Mouse (Mus musculus) adrenal gland, adult 18-20 months (tissue): ENCODE results near the gene Dock9. TPM values are rescaled to one million over a fixed set of nuclear protein-coding genes. Genes with fewer than 3 reads are reported as not detected.
"Not testable (repeated sequence)": the region's sequence is repeated elsewhere in the genome, so short reads cannot be mapped to it uniquely, and the experiment has no call there.

Experiments used
- DNase-seq, 2 experiments: peaks; one replicate each; pipeline ENCODE4 v3.0.0; 2021 to 2022; ENCODE audit warnings: low spot score in 2 of 2
- total RNA-seq, 2 experiments: library from RNA; stranded (reverse); gene quantifications; 1 replicate in 1 of 2; 2 replicates in 1 of 2; pipeline ENCODE4 v1.2.3; 2021

Dock9 gene
- total RNA-seq, 2 experiments from 2014 or later: 19.7 to 24.3 TPM

DNA sequence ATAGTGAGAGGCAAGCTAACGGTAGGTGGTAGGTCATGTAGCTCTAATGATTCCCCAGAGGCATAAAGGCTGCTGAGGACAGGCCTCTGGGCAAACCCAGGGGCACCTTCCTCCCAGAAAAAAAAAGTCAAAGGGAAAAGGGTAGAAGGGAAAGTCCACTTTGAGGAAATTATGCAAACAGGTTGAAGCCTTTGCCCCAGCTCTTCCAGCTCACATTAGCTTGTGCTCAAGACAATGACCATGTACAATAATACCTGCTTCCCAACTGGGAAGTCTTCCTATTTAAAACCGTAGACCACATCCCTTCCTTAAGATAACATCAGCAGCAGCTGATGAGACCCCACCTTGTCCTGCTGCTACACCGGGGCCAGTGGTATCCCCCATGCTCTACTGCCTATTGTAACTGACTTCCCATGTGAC is 91.1 kb downstream of the Dock9 start:
- no peak for DNase-seq

DNA sequence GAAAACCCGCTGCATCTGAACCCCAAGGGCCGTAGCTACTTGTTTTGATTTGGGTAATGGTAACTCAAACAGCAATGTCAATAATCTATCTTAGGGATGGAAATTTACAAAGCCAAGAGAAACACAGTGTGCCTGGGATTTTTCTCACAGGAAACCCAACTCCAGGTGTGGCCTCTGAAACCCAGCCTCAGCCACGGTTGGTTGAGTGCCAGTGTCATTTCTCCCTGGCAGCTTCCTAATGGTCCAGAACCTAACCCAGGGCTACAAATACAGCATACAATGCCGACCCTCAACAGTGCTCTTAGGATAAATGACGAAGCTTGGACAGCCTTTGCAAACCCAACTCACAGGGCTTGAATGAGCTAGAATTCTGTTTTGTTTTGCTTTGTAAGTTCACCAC is 92.0 kb downstream of the Dock9 start:
- no peak for DNase-seq

DNA sequence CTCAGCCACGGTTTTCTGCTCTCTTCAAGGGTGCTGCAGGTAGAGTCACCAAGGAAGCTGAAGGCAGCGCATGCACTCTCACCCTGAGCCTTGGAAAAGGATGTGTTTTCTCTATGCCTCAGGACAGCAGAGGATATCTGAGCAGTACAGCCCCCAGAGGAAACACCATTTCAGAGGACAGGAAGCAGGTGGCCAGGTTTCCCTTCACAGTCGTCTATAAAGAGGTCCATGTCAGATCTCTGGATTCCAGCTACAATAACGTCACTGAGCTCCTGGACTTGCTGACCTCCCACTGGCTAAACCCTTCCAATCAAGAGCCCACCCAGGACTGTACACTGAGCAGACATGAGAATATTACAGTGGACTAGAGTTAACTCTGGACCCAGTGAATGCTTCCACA is 95.1 kb downstream of the Dock9 start:
- DNase-seq: no peak

DNA sequence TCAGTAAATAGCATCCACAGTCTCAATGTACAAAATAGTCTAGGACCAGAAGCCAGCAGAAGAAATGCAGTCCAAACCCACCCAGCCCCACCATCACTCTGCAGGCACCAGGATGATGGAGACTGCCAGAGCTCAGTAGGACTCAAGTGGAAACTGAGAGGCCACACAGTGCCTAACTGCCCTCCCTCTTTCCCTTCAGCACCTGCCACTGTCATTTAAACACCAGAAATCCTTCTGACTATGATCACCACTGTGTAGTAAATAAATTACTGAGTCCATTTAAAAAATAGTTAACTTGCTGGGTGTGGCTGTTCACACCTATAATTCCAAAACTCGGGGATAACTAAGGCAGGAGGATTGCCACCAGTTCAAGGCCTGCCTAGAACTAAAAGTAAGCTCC is 97.6 kb downstream of the Dock9 start:
- no peak for DNase-seq

DNA sequence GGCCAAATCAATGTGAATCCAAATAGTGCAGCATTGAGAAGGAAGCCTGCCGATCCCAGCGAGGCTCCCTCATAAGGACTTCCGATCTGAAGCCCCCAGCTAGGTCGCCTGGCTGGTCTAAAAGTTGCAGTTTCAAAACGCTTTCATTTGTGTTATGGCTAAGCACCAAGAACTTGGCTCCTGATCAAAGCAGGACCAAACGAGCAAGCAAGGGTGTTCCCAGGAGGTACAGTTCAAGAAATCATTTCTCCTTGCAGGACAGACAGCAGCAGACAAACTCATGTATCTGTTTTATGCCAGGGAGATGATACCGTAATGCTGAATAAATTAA is 99.1 kb downstream of the Dock9 start:
- no peak for DNase-seq

DNA sequence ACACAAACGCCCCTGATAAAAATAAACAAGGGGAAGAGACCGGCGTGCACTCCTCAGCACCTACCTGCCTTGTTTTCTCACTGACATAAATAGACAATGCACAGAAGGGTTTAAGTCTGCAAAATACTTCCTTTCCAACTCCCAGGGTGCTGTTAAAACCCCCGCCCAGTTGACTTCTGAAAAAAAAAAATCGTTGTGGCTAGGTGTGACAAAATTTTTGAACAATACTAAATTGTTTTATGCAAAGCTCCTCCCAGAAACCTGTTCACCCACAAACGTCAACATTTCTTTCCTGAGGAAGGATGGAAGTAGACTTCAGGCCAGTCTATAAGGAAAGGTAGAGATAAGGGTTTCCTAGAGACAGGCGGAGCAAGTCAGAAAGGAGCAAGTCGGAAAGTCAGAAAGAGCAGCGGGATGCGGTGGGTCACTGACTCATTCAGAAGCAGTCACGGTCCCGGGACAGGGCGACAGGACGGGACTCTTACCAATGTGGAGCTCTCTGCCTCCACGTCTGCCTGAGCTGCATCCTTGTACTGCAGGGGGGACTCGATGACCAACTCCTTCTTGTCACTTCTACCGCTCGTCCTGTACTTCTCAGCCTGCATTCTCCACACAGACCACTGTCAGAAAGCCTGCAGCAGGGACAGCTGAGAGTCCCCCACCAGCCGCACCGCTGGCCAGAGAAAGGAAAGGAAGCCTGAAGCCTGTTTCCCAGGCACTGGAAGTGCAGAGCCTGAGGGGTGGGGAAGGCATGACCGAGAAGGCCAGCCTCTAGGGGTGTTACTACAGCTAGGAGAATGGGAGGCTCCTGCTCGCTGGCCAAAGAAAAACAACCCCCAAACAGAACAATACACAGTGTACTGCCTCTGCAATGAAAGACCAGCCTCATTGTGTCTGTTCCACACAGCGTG is 99.7 kb downstream of the Dock9 start:
- peak; percentile 46 to 54 for DNase-seq

DNA sequence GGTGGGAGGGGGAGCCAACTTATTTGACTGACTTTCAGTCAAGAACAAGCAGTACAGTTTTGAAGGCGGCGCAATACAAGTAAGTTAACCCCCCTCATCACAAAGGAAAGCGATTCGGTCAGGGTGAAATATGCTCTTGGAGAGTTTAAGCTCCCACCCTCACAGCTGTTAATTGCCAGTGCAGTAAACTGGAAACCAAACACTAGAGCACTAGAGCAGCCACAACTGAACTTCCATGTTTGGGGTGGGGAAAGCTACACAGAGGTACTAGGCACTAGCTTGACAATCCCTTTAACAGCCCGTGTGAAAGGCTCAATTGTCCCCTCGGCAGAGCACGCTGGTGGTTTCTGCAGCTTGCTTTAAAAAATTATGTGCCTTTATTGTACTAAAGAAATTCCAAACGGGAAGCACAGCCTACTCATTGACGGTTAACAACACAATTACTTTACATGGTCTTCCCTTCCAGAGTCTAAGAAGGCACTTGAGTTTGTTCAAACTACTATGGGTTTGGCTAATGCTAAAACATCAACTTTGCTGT is 100.4 kb downstream of the Dock9 start:
- DNase-seq: no peak

DNA sequence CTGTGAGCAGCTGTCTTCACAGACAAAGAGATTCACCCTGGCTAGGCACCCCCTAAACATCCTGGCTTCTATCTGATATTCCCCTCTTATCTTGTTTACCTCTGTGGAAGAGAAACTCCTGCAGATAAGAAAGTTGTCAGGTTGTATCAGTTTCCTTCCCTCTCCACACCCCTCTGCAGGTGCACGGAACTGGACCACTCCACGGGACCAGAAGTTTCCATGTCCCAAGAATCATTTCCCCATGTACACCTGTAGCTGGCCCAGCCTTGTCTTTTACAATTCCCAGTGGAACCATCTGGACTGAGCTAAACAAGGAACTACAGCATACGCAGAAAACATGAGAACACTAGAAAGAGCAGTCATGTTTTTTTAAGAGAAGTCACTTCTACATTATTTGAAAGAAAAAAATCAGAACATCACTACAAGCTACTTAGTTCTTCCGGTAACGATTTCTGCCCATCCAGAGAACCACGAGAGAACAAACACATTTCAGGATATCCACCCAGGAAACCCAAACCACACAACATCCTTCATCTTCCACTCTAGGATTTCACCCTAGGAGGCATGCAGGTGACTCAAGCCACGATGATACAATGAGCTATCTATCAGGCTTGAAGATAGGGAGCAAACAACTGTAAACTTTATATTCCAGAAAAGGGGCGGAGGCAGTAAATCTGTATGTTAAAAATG is 101.1 kb downstream of the Dock9 start:
- no peak for DNase-seq

DNA sequence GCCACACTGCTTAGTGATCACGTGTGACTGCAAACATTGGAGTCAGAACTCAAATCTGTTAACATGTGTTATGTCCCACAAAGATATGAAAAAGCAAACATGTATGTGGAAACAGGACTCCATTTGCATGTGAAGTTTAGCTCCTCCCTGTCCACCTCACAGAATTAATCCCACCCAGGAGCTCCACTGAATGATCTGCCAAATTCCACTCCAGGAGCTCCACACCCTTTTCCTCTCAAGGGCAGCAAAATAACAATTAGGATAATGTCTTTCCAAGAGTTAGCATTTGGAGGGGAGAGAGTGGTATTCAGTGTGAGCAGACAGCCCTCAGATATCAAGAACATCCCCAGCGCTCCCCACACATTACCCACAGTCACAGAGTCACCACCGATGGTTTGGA is 102.9 kb downstream of the Dock9 start:
- no peak for DNase-seq

DNA sequence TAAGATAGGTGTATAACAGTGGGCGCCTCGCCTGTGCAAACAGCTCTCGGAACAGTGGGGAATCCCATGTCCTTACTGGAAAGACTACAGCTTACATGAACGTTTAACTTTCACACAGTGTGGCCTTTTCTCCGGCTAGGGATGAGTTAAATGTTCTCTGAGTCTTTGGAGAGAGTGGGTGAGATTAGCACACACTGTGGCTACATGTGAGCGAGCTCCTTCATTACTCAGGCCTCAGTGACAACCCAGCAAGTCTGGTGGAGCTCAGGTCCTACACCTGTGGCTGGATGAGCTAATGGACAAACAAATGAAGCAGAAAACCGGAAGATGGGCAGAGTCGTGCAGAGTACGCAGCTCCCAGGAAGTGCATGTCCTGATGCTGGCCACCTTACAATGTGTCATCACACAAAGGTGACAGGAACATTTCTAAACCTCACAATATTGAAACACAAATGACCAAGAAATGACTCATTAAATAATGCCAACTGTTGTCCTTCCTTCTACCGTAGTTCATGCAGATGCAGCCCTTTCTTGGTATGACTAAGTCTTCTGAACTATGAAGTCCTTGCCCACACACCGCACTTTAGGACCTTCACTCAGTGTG is 103.5 kb downstream of the Dock9 start:
- DNase-seq: no peak

DNA sequence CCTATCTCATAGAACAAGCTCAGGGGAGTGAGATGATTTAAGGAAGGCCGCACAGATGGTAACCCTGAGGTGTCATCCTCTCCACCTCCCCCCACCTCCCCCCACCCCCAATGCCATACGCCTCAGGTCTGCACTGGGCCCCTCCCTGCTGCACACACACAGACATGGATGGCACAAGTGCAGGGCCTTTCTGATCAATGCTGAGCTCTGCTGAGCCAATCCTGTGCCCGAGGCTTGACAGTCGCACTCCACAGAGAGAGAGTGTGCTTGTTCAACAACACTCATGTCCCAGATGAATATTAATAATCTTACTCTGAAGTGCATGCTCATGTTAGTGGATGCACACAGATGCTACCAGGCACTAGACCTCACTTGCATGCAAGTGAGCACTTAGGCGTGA is 108.0 kb downstream of the Dock9 start:
- DNase-seq: not testable (repeated sequence)

DNA sequence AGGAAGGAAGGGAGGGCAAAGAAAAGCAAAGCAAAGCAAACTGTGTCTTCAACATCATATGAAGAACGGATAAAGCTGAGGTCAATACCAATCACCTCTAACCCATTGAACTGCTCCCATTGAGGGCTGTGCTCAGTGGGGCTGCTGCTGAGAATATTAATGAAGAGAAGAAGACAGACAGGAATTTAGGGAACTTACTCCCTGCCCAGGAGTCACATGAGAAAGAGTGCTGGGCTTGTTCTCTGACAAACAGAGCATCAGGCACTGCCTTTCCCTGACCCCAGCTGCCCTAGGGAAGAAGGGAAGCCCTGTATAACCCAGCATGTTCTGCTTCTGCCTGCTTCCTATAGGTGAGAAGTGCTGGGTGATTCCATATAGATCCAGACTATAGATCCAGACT is 109.5 kb downstream of the Dock9 start:
- no peak for DNase-seq

DNA sequence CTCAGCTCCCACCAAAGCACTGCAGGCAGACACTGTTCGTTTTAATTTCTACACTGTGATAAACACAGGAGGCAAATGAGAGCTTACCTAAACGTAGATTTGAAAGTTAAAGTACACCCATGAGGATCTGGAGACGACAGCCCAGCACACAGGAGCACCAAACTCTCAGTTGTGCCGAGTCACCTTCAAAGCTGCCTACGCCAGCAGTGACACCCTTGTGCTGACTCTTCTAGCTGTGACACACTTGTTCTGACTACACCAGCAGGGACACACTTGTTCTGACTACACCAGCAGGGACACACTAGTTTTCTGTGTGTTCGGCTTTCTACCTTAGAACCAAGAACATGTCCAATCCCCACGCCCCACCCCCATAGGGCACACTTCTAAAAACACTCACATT is 110.4 kb downstream of the Dock9 start:
- no peak for DNase-seq

DNA sequence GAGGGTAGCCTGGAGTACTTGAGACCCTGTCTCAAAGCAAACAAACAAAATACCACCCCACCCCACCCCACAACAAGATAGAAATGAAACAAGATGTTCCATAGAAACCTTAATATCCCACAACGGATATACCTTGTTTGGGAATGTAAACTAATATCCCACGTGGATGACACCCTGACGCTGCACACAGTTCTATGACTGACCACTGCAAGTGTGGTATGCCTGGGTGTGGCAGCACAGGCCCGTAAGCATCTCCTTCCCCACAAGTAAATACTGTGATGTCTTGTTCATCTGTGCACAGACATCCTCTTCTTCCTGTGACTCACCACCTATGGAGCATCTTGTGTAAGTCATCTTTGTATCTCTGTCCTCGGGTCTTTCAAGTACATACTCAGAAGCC is 118.7 kb downstream of the Dock9 start:
- DNase-seq: no peak

DNA sequence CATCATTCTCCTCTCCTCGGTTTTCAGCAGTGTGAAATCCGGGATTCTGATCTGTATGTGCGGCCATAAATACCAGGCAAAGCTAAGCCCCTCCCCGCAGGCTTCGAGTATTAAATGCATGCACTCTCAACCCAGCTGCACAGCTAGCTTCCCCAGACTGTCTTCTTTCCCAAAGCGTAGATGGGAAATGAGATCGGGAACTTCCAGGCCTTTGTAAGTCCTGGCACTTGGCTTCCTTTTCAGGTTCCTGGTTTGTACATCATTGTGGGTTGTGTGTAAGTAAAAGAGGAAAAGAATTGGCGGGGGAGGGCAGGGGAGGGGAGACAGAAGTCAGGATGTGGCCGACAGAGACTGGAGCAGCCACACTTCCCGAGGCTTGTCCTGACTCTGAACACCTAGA is 119.2 kb downstream of the Dock9 start:
- no peak for DNase-seq

DNA sequence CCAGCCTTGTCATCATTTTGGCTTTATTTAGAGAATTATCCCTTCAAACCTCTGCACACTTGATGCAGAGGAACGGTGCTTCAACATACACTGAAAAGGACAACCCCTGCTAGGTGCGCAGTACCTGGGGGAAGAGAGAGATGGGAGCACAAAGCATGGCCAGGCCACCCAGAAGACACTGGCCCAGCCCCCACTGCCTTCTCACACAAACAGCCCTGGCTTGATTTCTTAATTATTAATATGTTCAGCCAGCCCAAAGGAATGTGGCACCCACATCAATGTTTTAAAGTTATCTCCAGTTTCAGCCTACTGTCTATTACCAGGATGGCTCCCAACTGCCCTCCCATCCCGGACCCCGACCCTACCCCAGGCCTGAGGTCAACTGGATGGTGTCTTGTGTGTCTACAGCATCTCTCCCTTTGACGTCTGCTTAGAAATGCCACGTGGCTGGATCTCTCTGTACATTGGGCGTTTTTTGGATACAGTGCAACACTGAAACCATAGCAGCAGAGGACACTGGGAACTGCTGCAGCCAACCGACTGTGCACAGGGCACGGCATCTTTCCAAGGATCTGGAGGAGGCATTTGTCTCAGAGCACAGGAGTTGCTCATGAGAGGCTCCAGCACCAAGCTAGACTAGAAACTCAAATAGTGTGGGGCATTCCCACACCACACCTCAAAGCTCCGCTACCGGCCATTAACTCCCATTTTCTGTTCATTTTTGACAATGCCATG is 120.9 kb downstream of the Dock9 start:
- DNase-seq: no peak

DNA sequence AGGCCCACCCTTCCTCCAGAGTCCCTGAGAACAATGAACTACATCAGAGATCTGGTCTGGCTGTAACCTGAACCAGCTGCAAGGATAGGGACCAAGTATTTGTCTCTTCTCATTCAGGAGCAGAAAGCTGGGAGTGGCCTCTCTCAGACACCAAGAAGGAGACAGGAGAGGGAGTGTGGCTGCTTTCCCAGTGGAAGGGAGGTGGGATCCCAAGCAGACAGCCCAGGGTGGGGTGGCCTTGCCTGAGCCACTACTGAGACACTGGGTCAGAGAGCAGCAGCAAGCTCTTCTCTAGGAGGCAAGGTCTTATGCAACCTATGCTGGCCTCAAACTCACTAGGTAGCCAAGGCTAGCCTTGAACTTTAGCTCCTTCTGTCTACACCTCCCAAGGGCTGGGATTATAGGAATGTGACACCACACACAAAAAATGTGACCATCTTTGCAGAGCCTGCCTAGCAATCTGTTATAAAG is 121.5 kb downstream of the Dock9 start:
- DNase-seq: no peak

DNA sequence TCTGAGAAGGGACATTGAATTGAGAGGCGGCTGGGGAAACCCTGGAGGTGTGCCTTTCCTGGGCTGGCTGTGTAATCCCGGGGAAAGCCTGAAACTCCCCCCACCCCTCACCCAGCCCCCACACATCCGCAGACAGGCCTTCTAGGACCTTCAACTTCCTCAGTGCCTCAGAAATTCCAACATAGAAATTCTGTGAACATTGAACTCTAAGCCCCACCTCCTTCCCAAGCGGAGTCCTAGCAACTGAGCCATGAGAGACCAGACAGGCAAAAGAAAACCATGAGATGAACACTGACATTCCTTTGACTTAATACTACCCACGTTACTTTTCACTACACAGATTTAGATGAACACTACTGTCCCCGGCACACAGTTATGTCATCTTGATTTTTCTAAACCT is 122.1 kb downstream of the Dock9 start:
- DNase-seq: no peak

DNA sequence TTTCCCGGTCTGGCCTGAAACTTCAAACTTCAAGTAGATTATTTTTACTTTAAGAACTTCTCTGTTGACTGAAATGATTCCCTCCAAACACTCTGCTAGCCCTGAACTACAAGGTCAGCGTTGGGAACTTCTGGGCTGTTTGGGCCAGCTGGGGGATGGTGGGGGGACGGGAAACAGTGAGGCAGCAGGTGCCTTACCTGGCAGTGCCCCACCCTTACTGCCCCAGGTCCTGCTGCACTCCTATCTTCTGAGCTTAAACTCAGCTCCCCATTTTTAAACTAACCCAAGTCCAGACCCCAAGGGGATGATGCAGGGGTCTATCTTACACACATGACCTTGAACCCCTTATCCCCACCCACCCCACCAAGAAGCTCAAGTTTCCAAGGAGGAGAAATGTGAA is 122.5 kb downstream of the Dock9 start:
- no peak for DNase-seq

DNA sequence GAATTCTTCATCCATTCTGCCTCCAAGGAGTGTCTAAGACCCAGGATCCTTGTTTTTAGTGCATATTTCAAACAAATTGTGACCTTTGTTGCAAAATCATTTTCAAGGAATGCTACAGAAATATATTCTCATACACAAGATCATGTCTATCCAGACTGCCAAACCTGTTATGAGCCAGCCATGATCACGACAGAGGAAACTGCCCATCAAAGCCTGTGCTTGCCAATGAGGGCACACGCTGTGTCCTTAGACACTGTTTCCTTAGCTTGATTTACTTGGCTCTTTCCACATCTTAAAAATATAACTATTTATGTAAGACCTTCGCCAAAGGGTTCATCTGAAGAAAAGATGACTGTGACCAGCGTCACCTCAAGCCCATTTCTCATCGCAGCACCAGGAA is 127.6 kb downstream of the Dock9 start:
- DNase-seq: no peak

DNA sequence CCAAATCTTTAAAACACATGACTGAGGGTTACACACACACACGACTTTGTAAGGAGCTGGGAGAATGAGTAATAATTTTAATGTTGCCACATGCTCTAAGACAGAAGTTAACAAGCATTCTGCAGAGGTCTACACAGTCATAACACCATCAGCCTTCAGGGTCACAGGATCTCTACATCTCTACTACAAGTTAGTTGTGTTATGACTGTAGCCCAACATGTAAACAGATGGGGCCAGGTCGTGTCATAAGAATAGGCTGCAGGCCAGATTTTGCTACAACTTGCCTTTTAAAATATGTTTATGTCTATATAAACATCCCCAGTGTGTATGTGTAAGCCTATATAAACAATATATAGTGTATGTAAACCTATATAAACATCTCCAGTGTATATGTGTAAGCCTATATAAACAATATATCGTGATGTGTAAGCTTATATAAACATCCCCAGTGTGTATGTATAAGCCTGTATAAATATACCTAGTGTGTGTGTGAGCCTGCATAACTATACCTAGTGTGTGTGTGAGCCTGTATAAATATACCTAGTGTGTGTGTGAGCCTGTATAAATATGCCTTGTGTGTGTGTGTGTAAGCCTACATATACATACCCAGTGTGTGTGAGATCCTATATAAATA is 130.9 kb downstream of the Dock9 start:
- DNase-seq: no peak
